Mouse (Mus musculus) embryonic facial prominence, embryonic 12.5 days (tissue): ENCODE results near the gene Fkbp2. TPM values are rescaled to one million over a fixed set of nuclear protein-coding genes. Genes with fewer than 3 reads are reported as not detected.

Source experiments
- ATAC-seq: fragments of 200-750 bp; cut with Nextera tagmentation; 2 replicates; pipeline ENCODE4 v1.8.0; 2017; ENCODE audit not compliant: insufficient number of reproducible peaks, insufficient read depth, low FRiP score, low TSS enrichment
- H3K27ac ChIP-seq: fragments of 300-500 bp; sonication (generic); 2 replicates; pipeline ENCODE4 v1.5.1; 2016; ENCODE audit warnings: mild to moderate bottlenecking
- H3K27me3 ChIP-seq: fragments of 300-500 bp; sonication (generic); 2 replicates; pipeline ENCODE4 v1.6.1; 2016; ENCODE audit warnings: mild to moderate bottlenecking, moderate library complexity
- H3K36me3 ChIP-seq: fragments of 300-500 bp; sonication (generic); 2 replicates; pipeline ENCODE4 v1.6.1; 2016; ENCODE audit warnings: mild to moderate bottlenecking
- H3K4me1 ChIP-seq: fragments of 300-500 bp; sonication (generic); 2 replicates; pipeline ENCODE4 v1.6.1; 2016
- H3K4me2 ChIP-seq: fragments of 300-500 bp; sonication (generic); replicated peaks from 2 replicates; pipeline ENCODE4 v1.6.1; 2016; ENCODE audit warnings: mild to moderate bottlenecking, moderate library complexity
- H3K4me3 ChIP-seq: fragments of 300-500 bp; sonication (generic); 2 replicates; pipeline ENCODE4 v1.5.1; 2016; ENCODE audit warnings: mild to moderate bottlenecking
- H3K9ac ChIP-seq: fragments of 300-500 bp; sonication (generic); 2 replicates; pipeline ENCODE4 v1.6.1; 2016; ENCODE audit warnings: mild to moderate bottlenecking, moderate library complexity
- H3K9me3 ChIP-seq: fragments of 300-500 bp; sonication (generic); 2 replicates; pipeline ENCODE4 v1.6.1; 2016; ENCODE audit warnings: mild to moderate bottlenecking, moderate library complexity
- WGBS: fragments of 180-500 bp; shearing (Covaris S2); methylation state at CpG from one replicate; pipeline ENCODE4 v1.1.7; 2016; 5-methylcytosine and 5-hydroxymethylcytosine counted together
- polyA plus RNA-seq: library from polyadenylated mRNA; unstranded; fragments of >200 nt; fragmentation: Nextera tagmentation; extraction: Ambion mirVana; gene quantifications from 2 replicates; pipeline ENCODE4 v1.2.1, GENCODE M21; 2016

Fkbp2 gene
- polyA plus RNA-seq, 1 experiment from 2014 or later: 76.2 TPM

- H3K36me3 ChIP-seq: no peaks in the 10 kb centered on the region
- H3K27me3 ChIP-seq: peaks cover 66% of the 10 kb centered on the region
- H3K4me2 ChIP-seq: peak within 1 kb of the TSS; percentile 60
- 11% methylated on average over 23 of the region's 23 CpGs for whole genome bisulfite sequencing
- H3K9ac ChIP-seq: peak within 1 kb of the TSS; percentile 2; the same call in 1 of the 2 replicates
- ATAC-seq: no peak
- H3K4me3 ChIP-seq: peak within 1 kb of the TSS; percentile 37
- H3K4me1 ChIP-seq: peaks cover 8% of the 10 kb centered on the region
- no peaks in the 10 kb centered on the region for H3K9me3 ChIP-seq
- H3K27ac ChIP-seq: no peak within 1 kb of the TSS
Measured at GRCm38 (mm10) chr19:6934195-6934977, 45.9 kb downstream of the Fkbp2 start, which contains the start of gene Kcnk4. Gene Kcnk4 (minus strand): TSS chr19:6934515.

GRCm38 (mm10) chr19:6933436-6934194 is 46.7 kb downstream of the Fkbp2 start:
- WGBS: 4% methylated on average over 58 of the region's 58 CpGs

GRCm38 (mm10) chr19:6933102-6933435 is 47.2 kb downstream of the Fkbp2 start:
- Histone ChIP-seq H3K9ac (no peak overlapping the region; the same call in 1 of the 2 replicates), H3K36me3 (no peaks in the 10 kb centered on the region), H3K4me1 (peaks cover 8% of the 10 kb centered on the region), H3K9me3 (no peaks in the 10 kb centered on the region), H3K27me3 (peaks cover 79% of the 10 kb centered on the region), H3K4me3 (peak overlapping the region; percentile 37), H3K27ac (no peak overlapping the region), H3K4me2 (peak overlapping the region; percentile 60; the same call in 1 of the 2 replicates)
- WGBS: 12% methylated on average over 4 of the region's 4 CpGs
- no peak for ATAC-seq

More at GRCm38 (mm10) chr19:6933436-6934194, 46.7 kb downstream of the Fkbp2 start:
- no peaks in the 10 kb centered on the region for H3K9me3 ChIP-seq
- H3K9ac ChIP-seq: peak overlapping the region; percentile 2; the same call in 1 of the 2 replicates
- no peaks in the 10 kb centered on the region for H3K36me3 ChIP-seq
- ATAC-seq: no peak
- peak overlapping the region; percentile 37 for H3K4me3 ChIP-seq
- peak overlapping the region; percentile 60 for H3K4me2 ChIP-seq
- no peak overlapping the region for H3K27ac ChIP-seq
- H3K27me3 ChIP-seq: peaks cover 74% of the 10 kb centered on the region
- peaks cover 8% of the 10 kb centered on the region for H3K4me1 ChIP-seq

- no peaks in the 10 kb centered on the region for H3K36me3 ChIP-seq
- H3K4me3 ChIP-seq: no peak overlapping the region
- H3K27me3 ChIP-seq: peaks cover 90% of the 10 kb centered on the region
- H3K4me2 ChIP-seq: no peak overlapping the region
- no peak for ATAC-seq
- no peaks in the 10 kb centered on the region for H3K9me3 ChIP-seq
- 38% methylated on average over 1 of the region's 1 CpGs for WGBS
- H3K4me1 ChIP-seq: peaks cover 8% of the 10 kb centered on the region
- H3K27ac ChIP-seq: no peak overlapping the region
- no peak overlapping the region for H3K9ac ChIP-seq
Measured at GRCm38 (mm10) chr19:6932018-6932417, 48.3 kb downstream of the Fkbp2 start.

- H3K27ac ChIP-seq: no peak overlapping the region
- ATAC-seq: no peak
Measured at GRCm38 (mm10) chr19:6931002-6931401, 49.3 kb downstream of the Fkbp2 start.

GRCm38 (mm10) chr19:6928080-6928479 is 52.2 kb downstream of the Fkbp2 start:
- Histone ChIP-seq H3K27me3 (peaks cover 96% of the 10 kb centered on the region), H3K9me3 (no peaks in the 10 kb centered on the region), H3K27ac (no peak overlapping the region), H3K4me3 (no peak overlapping the region), H3K4me1 (peaks cover 13% of the 10 kb centered on the region; the same call in 1 of the 2 replicates), H3K36me3 (no peaks in the 10 kb centered on the region), H3K4me2 (no peak overlapping the region), H3K9ac (no peak overlapping the region)
- WGBS: 7% methylated on average over 9 of the region's 9 CpGs
- ATAC-seq: no peak

More at GRCm38 (mm10) chr19:6931002-6931401, 49.3 kb downstream of the Fkbp2 start:
- Histone ChIP-seq H3K9me3 (no peaks in the 10 kb centered on the region), H3K36me3 (no peaks in the 10 kb centered on the region), H3K4me2 (no peak overlapping the region), H3K4me3 (no peak overlapping the region), H3K27me3 (peaks cover 96% of the 10 kb centered on the region), H3K9ac (no peak overlapping the region), H3K4me1 (peaks cover 11% of the 10 kb centered on the region)
- WGBS: 0% methylated on average over 2 of the region's 2 CpGs

Other genes with a start within 250 kb of the Fkbp2 start
- gene Rps6ka4, start 139.9 kb downstream of the Fkbp2 start, polyA plus RNA-seq: 17.8 and 19.5 TPM in 2 replicates
- gene Ccdc88b, start 122.3 kb downstream of the Fkbp2 start, polyA plus RNA-seq: 0.69 and 0.70 TPM in 2 replicates
- gene Trmt112, start 70.8 kb downstream of the Fkbp2 start, polyA plus RNA-seq: 142 and 157 TPM in 2 replicates
- 192 and 193 TPM in 2 replicates for gene Prdx5, start 70.4 kb downstream of the Fkbp2 start, polyA plus RNA-seq
- 9.5 and 10.9 TPM in 2 replicates for gene Esrra, start 58.7 kb downstream of the Fkbp2 start, polyA plus RNA-seq
- 1.2 and 1.7 TPM in 2 replicates for gene Catsperz, start 55.1 kb downstream of the Fkbp2 start, polyA plus RNA-seq
- 0.62 and 0.65 TPM in 2 replicates for gene Kcnk4, start 46.0 kb downstream of the Fkbp2 start, polyA plus RNA-seq
- 75.0 and 77.6 TPM in 2 replicates for gene Bad, start 38.6 kb downstream of the Fkbp2 start, polyA plus RNA-seq
- gene Gpr137, start 38.0 kb downstream of the Fkbp2 start, polyA plus RNA-seq: 28.4 and 32.7 TPM in 2 replicates
- gene Ppp1r14b, start 5.5 kb downstream of the Fkbp2 start, polyA plus RNA-seq: 255 and 291 TPM in 2 replicates
- gene Plcb3, start 4.0 kb downstream of the Fkbp2 start, polyA plus RNA-seq: 47.4 and 48.7 TPM in 2 replicates
- 53.3 and 57.5 TPM in 2 replicates for gene Vegfb, start 7.2 kb upstream of the Fkbp2 start, polyA plus RNA-seq
- gene Dnajc4, start 12.1 kb upstream of the Fkbp2 start, polyA plus RNA-seq: 22.5 and 23.1 TPM in 2 replicates
- gene Nudt22, start 15.6 kb upstream of the Fkbp2 start, polyA plus RNA-seq: 20.5 and 25.0 TPM in 2 replicates
- 10.8 and 11.7 TPM in 2 replicates for gene Trpt1, start 15.6 kb upstream of the Fkbp2 start, polyA plus RNA-seq
- 6.5 and 7.2 TPM in 2 replicates for gene Fermt3, start 39.0 kb upstream of the Fkbp2 start, polyA plus RNA-seq
- gene Stip1, start 59.5 kb upstream of the Fkbp2 start, polyA plus RNA-seq: 273 and 275 TPM in 2 replicates
- 11.3 and 12.2 TPM in 2 replicates for gene Macrod1, start 76.3 kb upstream of the Fkbp2 start, polyA plus RNA-seq
- gene Flrt1, start 125.2 kb upstream of the Fkbp2 start, polyA plus RNA-seq: 6.6 and 6.8 TPM in 2 replicates
- 234 and 242 TPM in 2 replicates for gene Otub1, start 225.8 kb upstream of the Fkbp2 start, polyA plus RNA-seq
- 824 and 858 TPM in 2 replicates for gene Cox8a, start 237.1 kb upstream of the Fkbp2 start, polyA plus RNA-seq